Mouse (Mus musculus) A20 (cell line): ENCODE measurements around the gene Adgrl2.

ENCODE experiments used
- DNase-seq: peaks from one replicate; pipeline ENCODE4 v3.0.0-alpha.2; 2011; ENCODE audit warnings: low read depth, low spot score

Gene Adgrl2

DNA sequence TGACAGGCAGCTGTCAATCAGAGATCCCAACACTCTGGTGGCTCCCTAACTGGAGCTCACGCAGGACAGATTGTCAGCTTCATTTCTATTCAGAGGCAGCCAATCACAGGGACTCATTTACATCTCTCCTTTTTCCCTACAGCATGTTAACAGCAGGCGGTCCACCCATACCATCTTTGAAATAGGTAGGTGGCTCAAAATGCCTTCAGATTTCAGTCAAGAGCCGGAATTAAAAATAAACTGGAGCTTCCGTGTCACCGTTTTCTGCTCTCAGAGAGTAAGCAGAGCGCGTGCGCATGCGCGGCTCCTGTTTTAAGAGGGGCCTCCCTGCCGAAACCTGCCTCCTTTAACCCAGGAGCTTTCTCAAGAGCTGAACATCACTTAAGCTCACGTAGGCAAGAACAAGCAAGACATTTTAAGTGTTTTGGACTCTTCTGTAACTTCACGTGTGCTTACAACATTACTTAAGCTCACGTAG, 67.7 kb downstream of the Adgrl2 start:
- DNase-seq = no peak

DNA sequence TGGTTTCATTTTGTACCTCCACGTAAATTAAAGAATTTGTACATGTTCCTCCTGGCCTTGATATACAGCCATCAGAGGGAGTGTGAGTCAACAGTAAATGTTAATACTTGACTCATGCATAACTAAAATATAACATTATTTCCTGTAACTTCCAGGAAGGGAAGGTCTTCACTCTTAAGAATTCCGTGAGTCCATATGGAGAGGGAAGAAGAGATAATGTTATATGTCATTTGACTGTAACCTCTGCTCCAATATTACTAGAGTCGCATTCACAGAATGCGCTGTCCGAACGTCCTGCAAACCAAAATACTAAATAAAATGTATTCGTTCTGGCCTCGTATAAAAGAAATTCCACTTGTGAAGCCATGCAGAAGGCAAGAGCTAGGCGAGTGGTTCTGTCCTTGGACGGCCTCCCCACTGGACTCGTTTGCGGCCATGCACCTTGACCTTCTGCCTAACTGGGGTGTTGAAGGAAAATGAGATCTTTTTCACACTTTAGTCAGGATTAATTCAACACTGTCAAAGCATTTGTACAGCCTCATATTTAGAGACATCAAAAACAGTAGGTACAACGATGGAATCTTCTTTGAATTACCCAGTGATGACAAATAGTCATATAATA, 68.3 kb downstream of the Adgrl2 start:
- no peak for DNase-seq

DNA sequence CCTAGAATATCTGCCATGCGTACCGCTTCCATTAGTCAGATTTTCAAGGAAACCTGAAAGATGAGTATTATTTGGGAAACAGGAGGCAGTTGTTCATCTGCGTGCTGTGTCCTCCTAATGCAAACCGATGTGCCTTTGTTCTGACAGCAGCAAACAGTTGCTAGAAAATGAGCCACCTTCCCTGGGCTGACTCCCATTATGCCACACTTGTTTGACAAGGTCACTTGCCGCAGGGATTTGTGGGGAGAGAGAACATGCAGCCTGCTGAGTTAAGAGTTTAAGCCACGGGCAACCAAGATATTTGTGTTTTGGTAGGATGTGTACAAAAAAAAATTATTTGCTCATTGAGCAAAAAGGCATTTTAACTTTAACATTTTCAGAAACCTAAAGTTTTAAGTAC, 69.5 kb downstream of the Adgrl2 start:
- no peak for DNase-seq

DNA sequence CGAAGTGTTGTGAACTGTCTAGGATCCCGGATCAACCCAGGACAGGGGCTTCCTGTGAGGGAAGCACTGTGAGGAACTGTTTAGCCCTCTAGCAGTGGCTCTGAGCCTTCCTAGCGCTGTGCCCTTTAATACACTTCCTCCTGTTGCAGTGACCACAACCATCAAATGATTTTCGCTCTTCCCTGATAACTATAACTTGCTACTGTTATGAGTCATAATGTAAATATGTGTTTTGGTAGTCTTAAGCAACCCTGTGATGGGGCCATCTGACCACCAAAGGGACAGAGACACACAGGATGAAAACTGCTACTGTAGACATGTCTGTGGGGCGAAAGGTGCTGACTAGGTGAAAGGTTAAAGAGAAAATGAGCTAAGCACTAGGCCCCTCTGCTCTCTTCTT, 71.9 kb downstream of the Adgrl2 start:
- DNase-seq = peak; percentile 34

DNA sequence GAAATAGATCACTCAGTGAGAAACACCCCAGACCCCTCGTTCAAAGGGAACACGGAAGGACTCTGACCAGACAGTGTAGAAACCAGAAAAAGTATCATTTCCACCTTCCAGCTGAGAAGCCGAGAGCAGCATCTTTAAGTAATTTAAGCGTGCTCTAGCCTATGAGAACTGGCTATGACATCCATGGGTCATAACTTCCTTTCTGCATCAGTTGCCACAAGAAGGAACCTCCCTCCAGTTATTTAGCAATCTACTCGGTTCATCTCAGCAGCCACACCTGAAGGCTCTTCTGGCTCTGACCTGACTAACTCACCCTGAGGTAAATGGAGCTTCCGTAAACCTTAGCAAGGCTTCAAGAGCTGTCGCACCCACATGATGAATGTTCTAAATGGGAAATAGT, 72.5 kb downstream of the Adgrl2 start:
- DNase-seq = peak; percentile 4

DNA sequence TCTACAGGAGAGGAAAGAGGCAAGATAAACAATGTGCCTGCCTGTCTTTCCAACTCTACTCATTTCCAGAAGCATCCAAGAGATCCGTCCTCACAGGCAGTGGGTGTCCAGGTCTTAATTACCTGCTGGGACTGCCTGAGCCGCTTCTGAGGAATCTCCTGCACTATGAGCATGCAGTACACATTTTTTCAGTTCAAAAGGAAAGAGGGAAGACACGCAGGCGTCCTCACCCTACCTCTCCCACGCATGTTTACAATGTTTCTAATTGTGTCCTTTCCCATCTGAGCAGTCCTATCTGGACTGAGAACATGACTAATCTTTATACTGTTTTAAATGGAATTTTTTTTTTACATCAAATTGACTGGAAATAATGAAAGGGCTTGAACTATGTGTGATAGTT, 74.1 kb downstream of the Adgrl2 start:
- DNase-seq = no peak

DNA sequence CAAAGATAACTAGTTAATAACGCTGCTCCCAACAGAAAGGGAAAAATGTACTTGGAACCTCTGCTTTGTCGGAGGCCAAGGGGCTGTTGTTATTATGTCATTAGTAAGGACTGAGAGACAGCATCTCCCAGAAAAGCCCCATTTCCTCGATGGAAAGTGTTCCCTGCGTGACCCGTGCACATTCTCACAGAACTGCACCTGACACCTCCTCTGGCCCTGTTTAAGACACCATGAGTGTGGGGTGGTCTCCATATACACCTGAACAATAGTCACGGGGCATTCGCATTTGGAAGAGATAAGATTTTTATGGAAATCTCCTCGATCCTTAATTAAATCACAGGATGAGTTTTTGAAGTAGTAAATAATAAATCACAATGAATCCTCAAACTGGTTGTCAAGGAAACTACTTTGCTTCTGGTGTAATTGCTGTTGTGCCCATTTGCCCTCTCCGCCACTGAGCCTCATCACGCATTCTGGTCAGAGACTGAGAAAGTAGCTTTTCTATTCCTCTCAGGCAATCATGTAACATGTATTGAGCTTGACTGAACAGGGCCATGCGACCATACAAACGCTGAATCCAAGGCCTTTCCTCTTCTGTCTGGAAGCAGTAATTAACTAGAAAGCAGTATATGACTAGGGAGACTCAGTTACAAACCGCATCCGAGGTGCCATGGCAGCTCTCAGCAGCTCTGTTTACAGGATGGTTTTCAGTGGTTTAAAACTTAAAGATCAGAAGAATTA, 77.2 kb downstream of the Adgrl2 start:
- DNase-seq = no peak

DNA sequence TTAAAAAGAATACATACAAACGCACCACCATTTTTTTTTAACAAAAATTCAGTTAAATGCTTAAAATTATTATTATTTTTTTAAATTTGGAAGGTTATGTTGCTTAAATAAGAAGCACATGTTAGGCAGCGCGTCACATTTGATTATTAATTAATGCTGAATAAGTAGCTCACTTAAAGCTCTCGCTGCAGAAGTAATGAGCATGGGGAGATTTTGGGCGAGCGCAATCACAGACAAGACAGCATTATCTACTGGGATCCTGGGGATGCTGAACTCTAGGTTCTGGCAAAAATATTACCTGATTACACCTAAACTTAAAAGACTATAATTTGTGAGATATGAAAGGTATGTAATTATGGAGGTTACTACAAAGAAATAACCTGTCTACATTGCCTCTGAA, 77.8 kb downstream of the Adgrl2 start:
- no peak for DNase-seq

DNA sequence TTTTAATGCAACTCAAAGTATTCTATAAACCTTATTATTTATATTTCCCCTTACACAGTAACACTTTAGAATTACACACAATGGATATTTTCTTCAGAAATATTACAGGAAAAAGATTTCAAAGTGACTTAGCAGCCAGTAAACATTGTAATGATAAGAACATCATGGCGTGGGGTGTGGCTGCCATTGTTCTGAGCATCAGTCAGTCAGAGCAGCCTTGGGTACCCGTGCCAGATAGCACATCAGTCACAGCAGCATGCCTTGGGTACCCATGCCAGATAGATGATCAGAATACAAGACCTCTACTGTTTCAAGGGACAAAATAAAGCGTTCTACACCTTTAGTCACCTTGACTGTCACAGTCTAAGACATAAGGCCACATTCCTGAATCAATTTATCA, 82.5 kb downstream of the Adgrl2 start:
- DNase-seq = no peak

DNA sequence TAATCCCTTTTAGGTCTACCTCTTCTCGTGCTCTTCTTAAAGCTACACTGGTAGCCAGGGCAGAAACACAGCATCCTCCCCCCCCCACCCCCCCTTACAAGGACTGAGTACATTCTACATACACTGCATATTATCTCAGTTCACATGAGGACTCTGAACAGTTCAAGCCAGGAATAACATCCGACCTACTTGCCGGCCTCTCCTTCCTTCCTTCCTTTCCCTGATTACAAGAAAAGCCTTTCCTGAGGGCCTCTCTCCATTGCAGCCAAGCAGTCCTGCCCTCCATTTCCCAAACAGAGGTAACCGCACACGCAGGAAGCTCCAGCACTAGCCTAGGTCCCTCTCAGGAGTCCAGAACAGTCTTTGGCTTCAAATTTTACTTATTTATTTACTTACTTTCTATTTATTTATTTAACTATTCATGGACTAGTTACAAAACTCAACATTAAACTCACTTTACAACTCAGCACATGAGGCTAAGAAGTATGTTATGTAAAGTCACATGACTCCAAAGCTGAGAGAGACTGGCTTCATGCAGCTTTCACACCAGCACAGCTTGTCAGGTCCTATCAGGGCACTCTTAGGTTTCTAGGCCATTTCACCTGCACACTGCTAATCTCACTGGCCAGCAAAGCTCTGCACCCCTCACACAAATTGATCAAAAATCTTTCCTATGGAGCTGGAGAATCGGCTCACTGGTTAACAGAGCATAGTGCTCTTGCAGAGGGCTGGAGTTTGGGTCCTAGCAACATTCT, 83.2 kb downstream of the Adgrl2 start:
- no peak for DNase-seq

DNA sequence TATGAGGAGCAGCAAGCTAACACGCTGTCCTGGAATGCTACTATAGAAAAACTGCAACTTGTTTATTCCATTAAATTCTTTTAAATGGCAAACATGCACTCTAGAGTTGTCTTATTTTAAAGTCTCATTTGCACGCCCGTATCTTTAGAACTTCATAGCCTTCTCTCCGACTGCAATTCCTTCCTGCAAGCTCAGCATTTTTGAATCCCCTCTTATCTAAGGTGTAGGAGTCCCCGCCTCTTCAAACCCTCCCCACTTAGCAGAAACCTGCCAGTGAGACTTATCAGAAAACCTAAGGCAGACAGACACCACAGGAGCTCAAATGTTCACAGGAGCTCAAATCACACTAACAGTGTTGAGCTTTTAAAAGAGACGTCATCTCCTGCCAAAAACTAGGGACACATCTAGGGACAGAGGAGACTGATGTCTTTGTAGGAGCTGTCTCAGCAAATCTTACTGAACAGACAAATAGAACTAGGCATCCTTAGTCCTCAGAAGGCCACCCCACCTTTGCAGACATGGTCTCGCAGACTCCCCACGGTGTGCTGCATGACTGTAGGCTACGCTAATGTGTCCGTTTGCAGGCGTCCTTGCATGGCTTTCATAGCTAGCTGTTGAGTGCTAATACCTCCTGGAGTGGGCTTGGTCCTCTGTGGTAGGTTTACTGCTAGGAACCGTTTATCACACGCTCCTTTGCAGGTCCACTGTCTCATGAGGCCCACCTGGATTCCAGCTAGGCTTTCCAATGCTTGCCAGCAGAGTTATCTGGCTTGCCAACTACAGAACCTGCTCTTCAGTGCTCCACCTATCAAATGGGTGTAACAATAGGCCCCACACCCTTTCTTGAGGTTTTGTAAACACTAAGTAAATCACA, 84.2 kb downstream of the Adgrl2 start:
- DNase-seq = no peak

DNA sequence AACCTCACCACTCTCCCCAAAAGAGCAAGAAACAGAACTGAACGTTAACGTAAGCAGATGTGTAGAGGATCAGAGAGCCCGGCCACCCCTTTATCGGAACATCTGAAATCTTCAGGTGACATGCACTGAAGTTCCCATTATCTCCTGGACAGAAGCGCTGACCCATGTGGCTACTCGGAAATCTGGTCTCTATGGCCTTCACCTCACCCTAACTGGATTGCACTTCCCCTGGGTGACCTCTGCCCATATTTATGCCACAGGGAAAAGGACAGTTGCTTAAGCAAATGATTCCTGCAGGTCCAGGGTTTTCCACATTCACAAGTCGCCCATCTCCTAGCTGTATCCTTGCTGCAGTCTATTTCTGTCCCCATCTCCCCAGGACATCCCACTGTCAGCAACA, 84.9 kb downstream of the Adgrl2 start:
- DNase-seq = no peak

DNA sequence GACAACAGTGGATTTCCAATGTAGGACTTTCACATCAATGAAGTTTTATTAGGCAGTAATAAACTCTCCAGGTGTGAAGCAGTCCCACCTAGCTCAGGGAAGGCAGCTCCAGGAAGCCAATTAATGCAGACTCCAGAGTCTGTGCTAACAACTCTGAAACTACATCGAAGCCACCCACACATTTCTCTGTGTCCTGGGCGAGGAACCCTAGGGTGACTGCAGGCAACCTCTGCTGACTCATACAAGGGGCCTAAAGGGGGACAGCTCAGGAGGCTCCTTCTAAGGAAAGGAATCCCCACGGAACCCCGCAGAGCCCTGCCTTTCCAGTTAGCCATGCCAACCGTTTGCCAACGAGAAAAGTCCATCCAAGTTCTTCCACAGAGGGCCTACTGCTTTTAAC, 90.5 kb downstream of the Adgrl2 start:
- no peak for DNase-seq

DNA sequence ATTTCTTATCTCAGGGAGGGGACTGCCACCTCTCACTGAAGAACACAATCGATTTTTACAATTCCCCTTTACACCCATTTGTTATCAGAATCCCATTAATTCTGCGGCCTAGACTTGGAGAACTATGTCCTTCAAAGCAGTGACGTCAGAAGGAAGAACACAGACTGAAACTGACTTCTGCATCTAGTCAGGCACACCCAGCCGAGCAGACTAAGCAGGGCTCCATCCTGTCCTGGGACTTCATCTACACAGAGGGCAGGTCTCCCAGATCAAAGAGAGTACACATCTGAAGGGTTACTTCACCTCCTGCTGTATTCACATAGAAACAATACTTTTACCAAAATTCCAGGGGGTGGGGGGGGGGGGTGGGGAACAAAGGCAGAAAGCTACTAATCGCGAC, 90.9 kb downstream of the Adgrl2 start:
- DNase-seq = no peak

DNA sequence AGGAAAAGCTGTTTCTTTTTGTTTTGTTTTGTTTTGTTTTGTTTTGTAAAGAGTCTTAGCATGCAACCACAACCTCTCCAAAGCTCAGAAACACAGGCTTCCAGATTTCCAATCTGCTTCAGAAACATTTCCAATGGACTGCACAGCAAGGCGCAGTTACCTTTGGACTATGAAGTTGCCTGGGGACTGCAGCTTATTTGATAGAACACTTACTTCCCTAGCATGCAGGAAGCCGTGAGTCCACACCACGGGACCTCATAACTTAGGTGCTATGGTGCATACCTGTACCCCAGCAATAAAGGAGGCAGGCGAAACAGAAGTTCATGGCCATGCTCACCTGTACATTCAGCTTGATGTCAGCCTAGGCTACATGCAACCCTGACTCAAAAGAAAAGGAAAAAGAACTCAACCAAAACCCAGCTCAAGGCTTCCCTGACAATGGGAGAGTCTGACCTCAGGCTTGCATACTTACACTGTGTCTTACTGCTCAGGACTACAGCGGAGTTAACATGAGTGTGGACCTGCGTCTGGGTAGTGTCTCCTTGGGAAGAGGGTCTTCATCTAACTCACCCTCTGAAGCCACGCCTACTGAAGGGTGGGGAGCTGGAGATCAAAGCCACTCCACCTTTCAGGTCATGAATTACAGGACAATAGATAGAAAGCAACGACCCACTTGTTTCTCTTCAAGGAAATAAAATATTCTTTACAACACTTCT, 91.7 kb downstream of the Adgrl2 start:
- no peak for DNase-seq

DNA sequence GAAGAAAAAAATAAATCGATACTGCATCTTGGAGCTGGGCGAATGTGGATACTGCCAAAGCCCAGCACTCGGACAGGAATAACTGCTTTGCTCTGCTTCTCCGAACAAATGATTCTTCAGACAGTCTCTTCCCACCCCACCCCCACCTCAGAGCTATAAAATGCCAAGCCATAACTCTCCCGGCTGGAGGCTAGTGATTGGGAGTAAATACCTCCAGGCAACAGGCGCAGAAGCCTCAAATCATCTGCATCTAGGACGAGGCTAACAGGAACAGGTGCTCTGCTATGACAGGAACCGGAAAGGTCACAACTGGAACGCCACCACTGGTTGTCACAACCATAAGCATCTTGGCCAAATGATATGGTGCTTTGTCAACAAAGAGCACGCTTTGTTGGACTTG, 94.1 kb downstream of the Adgrl2 start:
- no peak for DNase-seq

DNA sequence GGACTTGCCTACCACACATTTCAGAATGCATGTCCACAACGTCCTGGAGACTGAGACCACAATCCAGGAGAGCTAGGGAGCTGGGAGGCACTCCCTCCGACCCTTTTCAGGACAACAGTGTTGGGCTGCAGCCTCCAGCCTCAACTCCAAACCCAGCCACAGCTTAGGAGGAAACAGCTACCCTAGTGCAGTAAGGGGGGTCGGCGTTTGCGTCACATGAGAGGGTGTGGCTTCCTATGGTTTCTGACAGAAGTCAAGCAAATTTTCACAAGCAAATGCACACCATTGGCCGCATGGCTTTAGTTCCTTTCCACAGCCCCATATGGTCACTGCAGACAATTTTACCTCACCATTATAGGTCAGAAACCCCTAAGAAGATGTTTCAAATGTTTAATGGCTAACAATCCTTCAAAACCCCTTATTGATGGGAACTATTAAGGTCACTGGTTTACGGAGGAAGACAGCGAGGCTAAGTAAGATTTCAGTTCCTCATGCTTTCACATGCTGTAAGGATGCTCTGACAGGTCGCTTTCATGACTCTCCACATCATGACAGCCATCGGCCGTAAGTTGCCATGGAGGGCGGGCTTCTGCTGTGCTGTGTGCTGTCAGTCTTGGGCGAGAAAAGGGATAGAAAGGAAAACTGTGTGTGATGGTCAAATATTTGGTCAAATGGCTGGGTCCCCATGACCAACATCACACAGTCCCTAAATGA, 94.8 kb downstream of the Adgrl2 start:
- no peak for DNase-seq

DNA sequence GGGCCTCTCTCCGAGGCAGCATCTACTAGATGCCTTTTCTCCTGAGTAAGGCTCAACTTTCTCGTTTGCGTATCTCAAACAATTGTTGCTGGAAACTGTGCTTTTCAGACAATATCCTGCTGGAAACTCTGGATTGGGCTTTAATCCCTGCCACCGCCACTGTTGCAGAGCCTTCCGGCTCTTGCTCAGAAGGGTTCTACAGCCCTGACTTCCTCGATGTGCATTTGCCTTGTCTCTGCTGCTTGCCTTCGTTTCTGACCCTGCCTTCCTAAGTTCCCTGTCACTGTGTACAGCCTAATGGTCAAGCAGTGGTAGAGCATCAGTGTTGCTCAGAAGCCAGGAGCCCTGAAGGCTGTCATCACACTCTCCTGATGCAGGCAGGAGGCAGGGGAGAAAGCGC, 95.5 kb downstream of the Adgrl2 start:
- DNase-seq = no peak

DNA sequence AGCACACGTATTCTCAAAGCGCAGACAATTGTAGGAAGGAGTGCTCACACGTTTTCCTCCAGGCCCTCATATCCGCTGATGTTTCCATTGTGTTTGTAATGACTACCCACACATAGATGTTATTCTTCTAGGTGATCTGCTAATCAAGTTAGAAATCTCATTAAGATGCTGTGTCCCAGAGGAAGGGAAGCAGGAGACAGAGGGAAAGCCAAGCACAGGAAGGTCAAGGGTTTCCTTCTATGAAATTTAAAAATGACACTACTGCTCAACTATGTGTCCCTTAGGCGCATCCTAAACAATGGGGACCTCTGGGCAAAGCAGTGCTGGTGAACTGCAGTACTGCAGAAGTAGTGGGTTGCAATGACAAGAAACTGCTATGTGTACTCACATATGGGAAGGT, 102.5 kb downstream of the Adgrl2 start:
- no peak for DNase-seq

DNA sequence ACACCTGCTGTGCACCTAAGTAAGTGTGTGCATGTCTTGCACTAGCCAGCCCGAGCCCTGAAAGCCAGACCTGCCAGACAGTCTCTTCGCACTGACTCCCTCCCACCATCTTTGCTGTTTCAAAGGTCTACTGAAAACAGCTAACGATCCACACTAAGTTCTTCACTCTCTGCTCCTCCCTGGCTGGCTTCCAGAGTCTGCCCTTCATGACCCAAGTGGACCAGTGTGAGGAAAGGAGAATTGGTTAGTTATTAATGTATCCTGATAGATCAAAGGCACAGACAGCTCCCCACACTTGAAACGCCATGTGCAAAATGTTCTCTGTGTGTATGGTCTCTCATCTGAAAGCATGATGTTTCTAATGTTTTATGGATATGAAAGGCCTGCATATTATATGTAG, 103.4 kb downstream of the Adgrl2 start:
- DNase-seq = no peak
